Mouse (Mus musculus) midbrain, embryonic 10.5 days (tissue): ENCODE results near the gene Gba. TPM values are rescaled to one million over a fixed set of nuclear protein-coding genes. Genes with fewer than 3 reads are reported as not detected.
A peak's percentile ranks its signal among the peaks of the same experiment; 100 is the strongest.
"Not testable (repeated sequence)": the region's sequence is repeated elsewhere in the genome, so short reads cannot be mapped to it uniquely, and the experiment has no call there.

Experiments
- DNase-seq: peaks from one replicate; pipeline ENCODE4 v3.0.0-alpha.2; 2017; ENCODE audit warnings: low spot score
- H3K27ac ChIP-seq: fragments of 300-500 bp; sonication (generic); replicated peaks from 2 replicates; pipeline ENCODE4 v1.5.1; 2016; ENCODE audit warnings: mild to moderate bottlenecking
- H3K27me3 ChIP-seq: fragments of 300-500 bp; sonication (generic); 2 replicates; pipeline ENCODE4 v1.6.1; 2016; ENCODE audit warnings: low read depth, mild to moderate bottlenecking; ENCODE audit not compliant: poor library complexity, severe bottlenecking
- H3K36me3 ChIP-seq: fragments of 300-500 bp; sonication (generic); 2 replicates; pipeline ENCODE4 v1.6.1; 2016; ENCODE audit warnings: mild to moderate bottlenecking, moderate library complexity
- H3K4me1 ChIP-seq: fragments of 300-500 bp; sonication (generic); 2 replicates; pipeline ENCODE4 v1.6.1; 2016
- H3K4me3 ChIP-seq: fragments of 300-500 bp; sonication (generic); 2 replicates; pipeline ENCODE4 v1.5.1; 2016; ENCODE audit warnings: mild to moderate bottlenecking, moderate library complexity
- H3K9me3 ChIP-seq: fragments of 300-500 bp; sonication (generic); replicated peaks from 2 replicates; pipeline ENCODE4 v1.6.1; 2016; ENCODE audit warnings: mild to moderate bottlenecking
- WGBS: fragments of 180-500 bp; shearing (Covaris S2); methylation state at CpG from one replicate; pipeline ENCODE4 v1.1.7; 2016; 5-methylcytosine and 5-hydroxymethylcytosine counted together
- polyA plus RNA-seq: library from polyadenylated mRNA; unstranded; fragments of >200 nt; fragmentation: Nextera tagmentation; extraction: Ambion mirVana; gene quantifications from 2 replicates; pipeline ENCODE4 v1.2.1, GENCODE M21; 2016

Gba gene
- 37.1 and 41.5 TPM in 2 replicates for polyA plus RNA-seq

DNA sequence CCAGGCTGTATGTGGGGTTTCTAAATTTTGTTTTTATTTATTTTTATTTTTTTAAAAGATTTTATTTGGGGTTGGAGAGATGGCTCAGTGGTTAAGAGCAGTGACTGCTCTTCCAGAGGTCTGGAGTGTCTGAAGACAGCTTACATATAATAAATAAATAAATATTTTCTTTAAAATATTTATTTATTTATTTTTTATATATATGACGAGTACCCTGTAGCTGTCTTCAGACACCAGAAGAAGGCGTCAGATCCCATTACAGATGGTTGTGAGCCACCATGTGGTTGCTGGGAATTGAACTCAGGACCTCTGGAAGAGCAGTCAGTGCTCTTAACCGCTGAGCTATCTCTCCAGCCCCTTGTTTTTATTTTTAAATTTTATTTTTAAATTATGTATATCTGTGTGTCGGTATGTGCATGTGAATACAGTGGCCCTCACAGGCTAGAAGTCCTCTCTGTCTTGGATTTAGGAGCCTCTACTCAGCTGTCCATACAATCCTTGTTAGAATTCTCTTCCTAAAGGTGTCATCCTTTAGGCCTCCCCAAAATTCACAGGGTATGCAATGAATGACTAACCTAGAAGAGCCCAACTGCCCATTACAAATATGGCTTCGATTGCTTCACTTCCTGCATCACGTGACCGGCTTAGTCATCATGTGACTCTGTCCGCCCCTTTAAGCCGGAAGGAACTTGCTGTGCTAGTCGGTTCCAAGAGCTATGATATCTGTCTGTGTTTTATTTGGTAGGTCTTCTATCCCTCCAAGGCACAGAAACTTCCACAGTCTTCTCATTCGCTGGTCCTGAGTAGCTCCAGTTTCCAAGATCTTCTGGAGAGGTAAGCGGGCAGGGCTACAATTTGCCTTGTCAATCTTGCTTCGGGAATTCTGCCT is at the start of gene Gba:
TSS of gene Gba (plus strand) at position 676 of the 889 bp plus-strand sequence.
- peak; percentile 87 for DNase-seq
- 28% methylated on average over 13 of the region's 13 CpGs for WGBS
- H3K4me1 ChIP-seq, result peaks cover 9% of the 10 kb centered on the region
- peak within 1 kb of the TSS; percentile 56 for H3K4me3 ChIP-seq
- H3K9me3 ChIP-seq, result no peaks in the 10 kb centered on the region
- peak within 1 kb of the TSS; percentile 23 for H3K27ac ChIP-seq
- no peaks in the 10 kb centered on the region for H3K27me3 ChIP-seq
- H3K36me3 ChIP-seq, result peaks cover 37% of the 10 kb centered on the region

DNA sequence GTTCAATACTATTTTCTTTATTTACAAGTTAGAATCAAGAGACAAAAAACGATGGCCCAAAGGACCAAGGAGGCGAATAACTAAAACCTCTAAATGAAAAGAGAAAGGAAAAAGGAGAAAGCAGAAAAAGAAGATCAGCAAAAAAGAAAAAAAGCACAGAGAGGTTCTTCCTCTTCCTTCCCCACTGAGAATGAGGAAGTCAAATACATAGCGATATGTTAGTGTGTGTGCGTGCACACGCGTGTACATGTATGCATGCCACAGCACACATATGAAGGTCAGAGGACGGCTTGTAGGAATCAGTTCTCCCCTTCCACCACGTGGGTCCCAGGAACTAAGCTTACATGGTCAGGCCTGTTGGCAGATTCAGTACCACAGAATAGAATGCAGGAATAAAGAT is 45.8 kb upstream of the Gba start:
- 90% methylated on average over 8 of the region's 8 CpGs for WGBS
- Histone ChIP-seq H3K9me3 (no peaks in the 10 kb centered on the region), H3K36me3 (0 out of 2 replicates have a peak, but pooled peaks cover 5% of the 10 kb centered on the region), H3K4me1 (peaks cover 28% of the 10 kb centered on the region), H3K27me3 (peaks cover 23% of the 10 kb centered on the region), H3K4me3 (no peak overlapping the region), H3K27ac (no peak overlapping the region)
- no peak for DNase-seq

DNA sequence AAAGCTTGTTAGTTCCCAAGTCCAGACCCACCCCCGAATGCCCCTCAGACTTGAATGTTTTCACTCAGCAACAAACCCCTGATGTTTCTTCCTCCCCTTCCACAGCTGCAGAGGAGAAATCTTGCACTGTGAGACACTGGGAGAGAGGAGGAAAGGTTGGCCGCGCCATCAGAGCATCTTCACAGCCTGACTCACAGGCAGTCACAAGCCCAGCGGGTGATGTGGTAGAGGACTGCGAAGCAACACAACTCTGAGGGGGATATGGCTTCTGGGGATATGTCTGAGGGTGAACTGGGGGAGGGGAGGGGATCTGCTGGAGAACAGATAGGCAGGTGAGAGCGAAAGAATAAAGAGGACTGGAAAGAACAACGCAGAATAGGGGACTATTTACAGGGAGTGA is 44.1 kb upstream of the Gba start:
- H3K27ac ChIP-seq, result no peak overlapping the region
- no peaks in the 10 kb centered on the region for H3K36me3 ChIP-seq
- H3K9me3 ChIP-seq, result no peaks in the 10 kb centered on the region
- peak overlapping the region; percentile 82; the same call in 1 of the 2 replicates for H3K4me3 ChIP-seq
- peaks cover 18% of the 10 kb centered on the region for H3K27me3 ChIP-seq
- DNase-seq, result no peak
- 24% methylated on average over 7 of the region's 7 CpGs for WGBS
- H3K4me1 ChIP-seq, result peaks cover 28% of the 10 kb centered on the region

DNA sequence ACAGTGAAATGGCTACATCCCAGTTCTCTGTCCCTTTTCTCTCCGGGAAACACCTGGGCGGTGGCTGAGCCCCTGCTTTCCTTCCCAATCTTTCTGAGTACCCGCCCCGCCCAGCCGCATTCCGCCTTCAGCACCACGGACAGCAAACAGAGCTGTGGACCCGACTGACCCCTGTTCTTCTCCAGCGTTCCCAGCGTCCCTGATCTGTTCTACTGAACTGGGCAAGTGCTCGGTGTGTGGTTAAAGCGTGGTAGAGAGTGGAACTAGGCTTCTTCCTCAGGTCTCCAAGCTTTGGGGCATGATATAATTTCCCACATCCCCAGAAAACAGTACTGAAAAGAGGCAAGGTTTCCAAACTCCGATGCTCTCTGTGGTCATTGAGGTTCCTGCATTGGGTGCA is 43.5 kb upstream of the Gba start:
- DNase-seq, result peak; percentile 74
- Histone ChIP-seq H3K27ac (peak overlapping the region; percentile 82), H3K4me1 (peaks cover 34% of the 10 kb centered on the region), H3K36me3 (no peaks in the 10 kb centered on the region), H3K4me3 (peak overlapping the region; percentile 82), H3K27me3 (peaks cover 18% of the 10 kb centered on the region), H3K9me3 (no peaks in the 10 kb centered on the region)
- 2% methylated on average over 13 of the region's 13 CpGs for WGBS

DNA sequence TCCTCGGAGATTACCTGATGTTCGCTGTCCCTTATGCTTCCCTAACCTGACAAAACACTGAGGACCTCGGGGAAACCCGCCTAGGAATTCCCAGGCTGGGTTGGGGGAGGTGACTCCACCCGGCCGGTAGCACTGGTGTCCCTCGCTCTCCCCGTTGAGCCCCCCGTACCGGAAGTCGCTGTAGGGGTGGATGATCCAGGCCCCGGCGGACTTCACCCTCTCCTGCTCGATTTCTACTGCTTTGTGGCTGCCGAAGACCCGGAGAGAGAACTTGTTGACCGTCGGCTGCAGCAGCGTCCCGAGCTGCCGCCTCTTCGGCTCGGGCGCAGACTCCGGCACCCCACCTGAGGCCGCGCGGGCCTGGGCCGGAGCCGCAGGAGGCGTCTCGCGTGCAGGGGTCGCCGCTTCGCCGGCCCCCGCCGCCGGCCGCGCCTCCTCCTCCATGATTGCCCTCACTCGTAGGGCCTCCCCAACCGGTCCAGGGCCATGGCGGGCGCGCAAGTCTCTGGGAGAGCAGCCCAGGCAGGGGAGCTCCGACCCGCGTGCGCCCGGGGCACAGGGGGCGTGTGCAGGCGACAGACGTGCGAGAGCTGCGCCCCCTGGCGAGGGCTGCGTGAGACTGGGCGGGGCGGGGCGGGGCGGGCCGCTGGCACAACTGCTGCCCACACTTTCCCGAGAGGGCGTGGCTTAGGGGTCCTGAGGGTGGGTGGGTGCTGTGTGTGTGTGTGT is 42.9 kb upstream of the Gba start, which contains the start of gene Hcn3:
TSS of gene Hcn3 (minus strand) at position 581 of the 729 bp plus-strand sequence.
- Histone ChIP-seq H3K36me3 (no peaks in the 10 kb centered on the region), H3K9me3 (no peaks in the 10 kb centered on the region), H3K4me1 (peaks cover 38% of the 10 kb centered on the region), H3K27ac (peak within 1 kb of the TSS; percentile 82), H3K4me3 (peak within 1 kb of the TSS; percentile 82), H3K27me3 (peaks cover 18% of the 10 kb centered on the region)
- WGBS, result under 1% methylated on average over 66 of the region's 66 CpGs
- peak; percentile 82 for DNase-seq

DNA sequence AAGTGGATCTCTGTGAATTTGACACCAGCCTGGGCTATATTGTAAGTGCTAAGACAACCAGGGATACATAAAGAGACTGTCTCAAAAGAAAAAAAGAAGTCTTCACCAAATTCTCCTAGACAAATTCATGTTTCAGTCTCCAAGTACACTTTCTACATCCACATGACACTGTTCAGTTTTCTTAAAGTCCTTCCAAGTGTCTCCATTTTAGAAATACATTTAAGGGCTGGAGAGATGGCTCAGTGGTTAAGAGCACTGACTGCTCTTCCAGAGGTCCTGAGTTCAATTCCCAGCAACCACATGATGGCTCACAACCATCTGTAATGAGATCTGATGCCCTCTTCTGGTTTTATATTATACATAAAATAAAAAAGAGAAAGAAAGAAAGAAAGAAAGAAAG is 41.5 kb upstream of the Gba start:
- H3K36me3 ChIP-seq, H3K27ac ChIP-seq, H3K4me3 ChIP-seq, H3K9me3 ChIP-seq, DNase-seq: not testable (repeated sequence)
- peaks cover 18% of the 10 kb centered on the region for H3K27me3 ChIP-seq
- peaks cover 48% of the 10 kb centered on the region for H3K4me1 ChIP-seq

DNA sequence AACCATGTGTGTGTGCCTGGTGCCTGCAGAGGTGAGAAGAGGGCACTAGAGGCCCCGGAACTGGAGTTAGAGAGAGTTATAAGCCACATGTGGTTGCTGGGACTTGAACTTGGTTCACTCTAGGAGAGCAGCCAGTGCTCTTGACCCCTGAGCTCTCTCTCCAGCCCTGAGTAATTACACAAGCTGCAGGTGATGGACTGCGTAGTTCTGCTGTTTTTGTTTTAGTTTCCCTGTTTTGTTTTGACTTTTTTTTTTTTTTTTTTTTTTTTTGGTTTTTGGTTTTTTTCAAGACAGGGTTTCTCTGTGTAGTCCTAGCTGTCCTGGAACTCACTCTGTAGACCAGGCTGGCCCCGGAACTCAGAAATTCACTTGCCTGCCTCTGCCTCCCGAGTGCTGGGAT is 40.9 kb upstream of the Gba start:
- WGBS, result 88% methylated on average over 4 of the region's 4 CpGs
- Histone ChIP-seq H3K4me1 (peaks cover 53% of the 10 kb centered on the region), H3K27ac (no peak overlapping the region), H3K4me3 (no peak overlapping the region), H3K36me3 (peaks cover 7% of the 10 kb centered on the region), H3K9me3 (no peaks in the 10 kb centered on the region), H3K27me3 (peaks cover 18% of the 10 kb centered on the region)
- DNase-seq, result no peak

DNA sequence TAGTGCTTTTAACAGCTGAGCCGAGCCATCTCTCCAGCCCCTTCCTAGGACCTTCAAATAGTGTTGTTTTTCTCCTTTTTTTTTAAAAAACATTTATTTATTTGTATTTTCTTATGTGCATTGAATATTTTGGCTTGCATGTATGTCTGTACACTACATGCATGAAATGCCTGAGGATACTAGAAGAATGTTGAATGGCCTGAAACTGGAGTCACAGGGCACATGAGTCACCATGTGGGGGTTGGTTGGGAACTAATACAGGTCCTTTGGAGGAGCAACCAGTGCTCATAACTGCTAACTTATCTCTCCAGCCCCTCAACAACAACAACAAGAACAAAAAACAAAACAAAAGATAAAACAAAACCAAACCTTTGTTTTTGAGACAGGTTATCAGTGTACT is 39.6 kb upstream of the Gba start:
- Histone ChIP-seq H3K4me1 (peaks cover 52% of the 10 kb centered on the region), H3K9me3 (no peaks in the 10 kb centered on the region), H3K27me3 (peaks cover 15% of the 10 kb centered on the region), H3K36me3 (peaks cover 20% of the 10 kb centered on the region), H3K4me3 (no peak overlapping the region), H3K27ac (no peak overlapping the region)
- no peak for DNase-seq
- 83% methylated on average over 1 of the region's 1 CpGs for WGBS

DNA sequence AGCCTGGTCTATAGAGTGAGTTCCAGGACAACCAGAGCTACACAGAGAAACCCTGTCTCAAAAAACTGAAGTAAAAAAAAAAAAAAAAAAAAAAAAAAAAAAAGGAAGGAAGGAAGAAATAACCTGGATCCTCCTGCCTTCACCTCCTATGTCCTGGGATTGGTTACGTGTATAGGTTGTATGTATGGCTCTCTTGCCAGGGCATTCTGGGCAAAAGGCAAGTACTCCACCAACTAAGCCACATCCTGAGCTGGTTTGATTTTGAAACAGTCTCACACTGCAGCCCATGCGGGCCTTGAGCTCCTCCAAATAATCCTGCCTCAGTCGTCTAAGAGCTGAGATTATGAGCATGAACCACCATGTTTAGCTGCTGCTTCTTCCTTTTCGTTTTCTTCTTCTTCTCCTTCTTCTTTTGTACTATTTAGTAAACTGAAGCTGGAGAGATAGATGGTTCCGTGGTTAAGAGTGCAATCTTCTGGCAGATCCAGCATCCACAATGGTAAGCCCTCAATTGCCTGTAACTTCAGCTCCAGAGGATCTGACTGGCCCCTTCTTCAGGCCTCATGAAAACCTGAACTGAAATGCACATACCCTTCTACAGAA is 39.0 kb upstream of the Gba start:
- Histone ChIP-seq H3K36me3 (peaks cover 26% of the 10 kb centered on the region), H3K27ac (peak overlapping the region; percentile 98)

DNA sequence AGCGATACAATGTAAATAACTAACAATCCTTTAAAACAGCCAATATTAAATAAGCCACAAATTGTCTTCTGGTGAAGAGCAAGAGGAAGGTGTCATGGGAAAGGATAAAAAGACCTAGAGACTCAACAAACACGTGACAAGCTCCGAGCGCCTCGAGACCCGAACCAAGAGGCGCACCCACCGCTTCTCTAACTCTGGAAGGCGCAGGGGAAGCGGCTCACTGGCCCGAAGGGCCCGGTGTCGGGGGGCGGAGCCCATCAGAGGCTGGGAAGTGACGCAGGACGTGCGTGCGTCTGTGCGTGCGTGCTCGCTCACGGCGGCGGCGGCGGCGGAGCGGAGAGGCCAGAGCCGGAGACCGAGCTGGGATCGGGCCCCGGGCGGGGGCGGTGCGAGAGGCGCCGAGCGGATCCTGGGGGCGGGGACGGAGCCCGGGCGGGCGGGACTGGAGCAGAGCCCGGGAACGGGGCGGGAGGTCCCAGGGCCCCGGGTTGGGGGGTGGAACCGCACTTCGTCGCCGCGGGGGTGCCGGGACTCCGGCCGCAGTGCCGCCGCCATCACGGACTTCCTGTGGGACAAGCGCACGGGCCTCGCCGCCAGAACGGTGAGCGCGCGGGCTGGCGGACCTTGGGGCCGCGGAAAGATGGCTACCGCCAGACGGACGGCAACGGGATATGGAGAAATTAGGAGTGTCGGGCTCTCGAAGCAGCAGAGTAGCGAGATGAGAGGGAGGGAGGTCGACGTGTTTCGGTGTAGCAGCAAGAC is 38.0 kb upstream of the Gba start, which contains the start of gene Clk2:
TSS of gene Clk2 (plus strand) at position 290 of the 762 bp plus-strand sequence.
- peak within 1 kb of the TSS; percentile 96 for H3K4me3 ChIP-seq
- WGBS, result 1% methylated on average over 79 of the region's 79 CpGs
- H3K27ac ChIP-seq, result peak within 1 kb of the TSS; percentile 98
- peak; percentile 97 for DNase-seq
- H3K36me3 ChIP-seq, result peaks cover 36% of the 10 kb centered on the region
- H3K4me1 ChIP-seq, result peaks cover 36% of the 10 kb centered on the region
- no peaks in the 10 kb centered on the region for H3K9me3 ChIP-seq
- H3K27me3 ChIP-seq, result no peaks in the 10 kb centered on the region

More for the DNA sequence above, 39.0 kb upstream of the Gba start:
- DNase-seq, result no peak
- WGBS, result 75% methylated on average over 5 of the region's 5 CpGs
- Histone ChIP-seq H3K4me3 (peak overlapping the region; percentile 96), H3K9me3 (no peaks in the 10 kb centered on the region), H3K4me1 (peaks cover 46% of the 10 kb centered on the region), H3K27me3 (peaks cover 9% of the 10 kb centered on the region)

DNA sequence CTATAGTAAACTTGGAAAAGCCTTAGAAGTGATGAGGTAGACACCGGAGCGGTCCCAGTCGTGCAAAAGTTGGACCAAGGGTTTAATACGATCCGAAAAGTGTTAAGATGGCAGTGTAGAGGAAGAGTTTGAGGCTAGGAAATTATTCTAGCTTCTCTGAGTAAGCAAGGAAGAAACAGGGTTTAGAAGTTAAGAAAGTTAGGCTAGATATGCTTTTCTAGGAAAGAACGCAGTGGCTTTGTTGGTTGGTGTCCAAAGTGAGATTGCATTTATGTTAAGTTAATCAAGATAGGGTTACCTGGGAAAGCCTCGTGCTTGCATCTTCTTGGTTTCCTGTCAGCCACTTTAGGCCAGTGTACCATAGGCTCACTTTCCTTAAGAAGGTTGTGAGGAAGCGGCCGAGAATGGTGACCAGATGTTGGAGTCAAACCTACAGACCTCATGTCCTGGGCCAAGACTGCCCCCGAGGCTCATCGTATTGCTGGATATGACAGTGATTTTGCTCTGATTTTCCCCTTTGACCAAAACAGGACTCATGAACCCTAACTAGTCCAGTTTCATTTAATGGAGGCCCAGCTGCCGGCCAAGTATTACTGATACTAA is 37.4 kb upstream of the Gba start:
- 35% methylated on average over 12 of the region's 12 CpGs for WGBS
- H3K9me3 ChIP-seq, result no peaks in the 10 kb centered on the region

More for the DNA sequence above, 37.4 kb upstream of the Gba start:
- H3K27ac ChIP-seq, result peak overlapping the region; percentile 98
- H3K36me3 ChIP-seq, result peaks cover 43% of the 10 kb centered on the region
- peak overlapping the region; percentile 96 for H3K4me3 ChIP-seq
- H3K27me3 ChIP-seq, result no peaks in the 10 kb centered on the region
- no peak for DNase-seq
- H3K4me1 ChIP-seq, result peaks cover 29% of the 10 kb centered on the region
